Mouse (Mus musculus) limb, embryonic 14.5 days (tissue): ENCODE data around the gene Olfr1025-ps1. TPM values are rescaled to one million over a fixed set of nuclear protein-coding genes. Genes with fewer than 3 reads are reported as not detected.

ENCODE experiments used
- ATAC-seq: fragments of 200-750 bp; cut with Nextera tagmentation; 2 replicates; pipeline ENCODE4 v1.8.0; 2017; ENCODE audit warnings: low read depth, moderate number of reproducible peaks, moderate TSS enrichment; ENCODE audit not compliant: low FRiP score
- DNase-seq: peaks from one replicate; pipeline ENCODE4 v3.0.0-alpha.2; 2015; ENCODE audit warnings: low spot score
- H3K27ac ChIP-seq: fragments of 300-500 bp; sonication (generic); replicated peaks from 2 replicates; pipeline ENCODE4 v1.5.1; 2014; ENCODE audit warnings: low read depth, mild to moderate bottlenecking, low read length, moderate library complexity, mixed read lengths
- H3K27me3 ChIP-seq: fragments of 300-500 bp; sonication (generic); 2 replicates; pipeline ENCODE4 v1.6.1; 2014; ENCODE audit warnings: low read length, mixed read lengths; ENCODE audit not compliant: control insufficient read depth, insufficient read depth
- H3K36me3 ChIP-seq: fragments of 300-500 bp; sonication (generic); 2 replicates; pipeline ENCODE4 v1.6.1; 2014; ENCODE audit warnings: mild to moderate bottlenecking, low read length, moderate library complexity, mixed read lengths; ENCODE audit not compliant: control insufficient read depth, insufficient read depth
- H3K4me1 ChIP-seq: fragments of 300-500 bp; sonication (generic); 2 replicates; pipeline ENCODE4 v1.6.1; 2014; ENCODE audit warnings: antibody characterized with exemption, low read length, mixed read lengths; ENCODE audit not compliant: control insufficient read depth, insufficient read depth
- H3K4me2 ChIP-seq: fragments of 300-500 bp; sonication (generic); replicated peaks from 2 replicates; pipeline ENCODE4 v1.6.1; 2014; ENCODE audit warnings: low read depth, mild to moderate bottlenecking, low read length, moderate library complexity; ENCODE audit not compliant: severe bottlenecking
- H3K4me3 ChIP-seq: fragments of 300-500 bp; sonication (generic); replicated peaks from 2 replicates; pipeline ENCODE4 v1.5.1; 2014; ENCODE audit warnings: low read length
- H3K9ac ChIP-seq: fragments of 300-500 bp; sonication (generic); 2 replicates; pipeline ENCODE4 v1.6.1; 2014; ENCODE audit warnings: mild to moderate bottlenecking, low read depth, low read length, moderate library complexity; ENCODE audit not compliant: severe bottlenecking
- H3K9me3 ChIP-seq: fragments of 300-500 bp; sonication (generic); 2 replicates; pipeline ENCODE4 v1.6.1; 2016; ENCODE audit warnings: low read length; ENCODE audit not compliant: control insufficient read depth
- POLR2A ChIP-seq: fragments of 200-500 bp; IDR thresholded peaks from 2 replicates; pipeline ENCODE4 v1.8.0; 2012; ENCODE audit warnings: inconsistent platforms, mild to moderate bottlenecking, moderate library complexity, borderline replicate concordance; ENCODE audit not compliant: insufficient read depth, insufficient read length; ENCODE audit errors: extremely low read depth
- WGBS: fragments of 180-500 bp; shearing (Covaris S2); extraction: QIAGEN DNeasy Blood & Tissue Kit; methylation state at CpG from one replicate; pipeline ENCODE4 v1.1.7; 2014; 5-methylcytosine and 5-hydroxymethylcytosine counted together
- polyA plus RNA-seq, 2 experiments: library from polyadenylated mRNA; depleted of rRNA in 1 of 2; stranded (reverse) in 1 of 2; unstranded in 1 of 2; fragments of >200 nt; fragmentation: Nextera tagmentation in 1 of 2; extraction: Ambion mirVana in 1 of 2; gene quantifications; 2 replicates each; pipeline versions ENCODE4 v1.2.1 to v1.2.3; 2012 to 2014

Gene Olfr1025-ps1
- polyA plus RNA-seq (2012; rRNA removed) = not detected in 2 replicates
- not detected in 2 replicates for polyA plus RNA-seq (2014; fragmentation: Nextera tagmentation; extraction: Ambion mirVana)

DNA sequence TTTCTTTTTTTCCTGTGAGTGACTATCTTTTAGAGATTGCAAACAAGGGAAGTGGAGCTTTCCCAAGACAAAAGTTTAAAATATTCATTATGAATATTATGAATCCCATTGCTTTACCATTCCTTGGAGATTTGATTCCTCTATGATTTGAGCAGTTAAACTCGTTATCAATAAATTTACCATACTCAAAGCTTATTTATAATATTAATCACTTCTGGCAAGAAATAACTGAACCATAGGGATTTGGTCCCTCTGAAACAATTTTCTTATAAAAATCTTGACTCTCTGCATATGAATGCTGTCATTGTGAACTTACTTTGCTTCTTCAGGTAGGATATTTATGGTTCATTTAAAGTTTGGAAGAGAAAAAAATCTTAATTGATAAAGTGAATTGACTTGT lies at the start of gene Olfr1025-ps1:
Gene Olfr1025-ps1 (plus strand): TSS at position 301 of the 400 bp plus-strand sequence.
- no peak within 1 kb of the TSS for H3K9ac ChIP-seq
- DNase-seq = no peak
- ATAC-seq = no peak
- H3K27ac ChIP-seq = no peak within 1 kb of the TSS
- no peak within 1 kb of the TSS for H3K4me3 ChIP-seq
- no peak within 1 kb of the TSS for H3K4me2 ChIP-seq
- no peaks in the 10 kb centered on the region for H3K4me1 ChIP-seq
- H3K9me3 ChIP-seq = no peaks in the 10 kb centered on the region
- TF ChIP-seq POLR2A = no peak
- no peaks in the 10 kb centered on the region for H3K27me3 ChIP-seq
- H3K36me3 ChIP-seq = no peaks in the 10 kb centered on the region
- 56% methylated on average over 1 of the region's 1 CpGs for WGBS

DNA sequence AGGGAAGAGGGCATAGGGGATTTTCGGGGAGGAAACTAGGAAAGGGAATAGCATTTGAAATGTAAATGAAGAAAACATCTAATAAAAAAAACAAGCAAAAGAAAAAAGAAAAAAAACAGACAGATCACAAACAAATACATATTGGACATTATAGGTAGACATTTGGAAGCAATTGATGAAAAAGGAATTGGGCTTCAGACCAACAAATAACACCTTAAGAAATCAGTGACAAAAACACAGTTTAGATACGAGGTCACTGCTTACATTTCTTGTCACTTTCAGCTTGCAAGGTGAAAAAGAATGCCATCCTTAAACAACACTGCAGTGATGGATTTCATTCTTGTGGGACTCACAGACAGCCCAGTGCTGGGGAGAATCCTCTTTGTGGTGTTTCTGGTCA lies 46.7 kb upstream of the Olfr1025-ps1 start, which contains the start of gene Olfr1022:
Gene Olfr1022 (plus strand): TSS at position 301 of the 400 bp plus-strand sequence.
- Histone ChIP-seq H3K27me3 (no peaks in the 10 kb centered on the region), H3K27ac (no peak within 1 kb of the TSS), H3K36me3 (no peaks in the 10 kb centered on the region), H3K9me3 (no peaks in the 10 kb centered on the region), H3K4me1 (no peaks in the 10 kb centered on the region), H3K9ac (no peak within 1 kb of the TSS), H3K4me2 (no peak within 1 kb of the TSS), H3K4me3 (no peak within 1 kb of the TSS)
- no peak for TF ChIP-seq POLR2A
- WGBS = 28% methylated on average over 2 of the region's 2 CpGs
- ATAC-seq (no peak), DNase-seq (no peak)

DNA sequence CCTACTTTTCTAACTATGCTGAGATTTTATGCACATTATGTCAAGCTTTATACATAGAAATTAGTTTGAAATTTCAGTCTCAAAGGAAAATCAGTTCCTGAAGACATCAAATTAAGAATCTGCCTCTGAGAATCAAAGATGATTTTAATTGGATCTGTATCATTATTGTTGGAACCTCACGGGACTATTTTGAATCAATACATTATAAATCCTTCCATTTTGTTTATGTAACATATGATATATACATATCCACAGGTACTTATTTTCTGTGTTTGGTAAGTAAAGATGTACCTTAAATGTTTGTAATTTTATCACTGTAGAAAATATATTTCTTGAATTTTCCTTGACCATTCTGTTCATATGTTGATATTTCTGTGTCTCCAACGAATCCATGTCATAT lies 29.7 kb upstream of the Olfr1025-ps1 start, which contains the start of gene Olfr1023:
Gene Olfr1023 (plus strand): TSS at position 301 of the 400 bp plus-strand sequence.
- H3K9ac ChIP-seq = no peak within 1 kb of the TSS
- H3K4me3 ChIP-seq = no peak within 1 kb of the TSS
- DNase-seq = no peak
- no peak for ATAC-seq
- H3K9me3 ChIP-seq = no peaks in the 10 kb centered on the region
- no peaks in the 10 kb centered on the region for H3K4me1 ChIP-seq
- no peak for TF ChIP-seq POLR2A
- no peak within 1 kb of the TSS for H3K27ac ChIP-seq
- H3K4me2 ChIP-seq = no peak within 1 kb of the TSS
- H3K27me3 ChIP-seq = no peaks in the 10 kb centered on the region
- no peaks in the 10 kb centered on the region for H3K36me3 ChIP-seq
- WGBS = 72% methylated on average over 2 of the region's 2 CpGs

- TF ChIP-seq POLR2A = no peak
- WGBS = 76% methylated on average over 3 of the region's 3 CpGs
- no peak within 1 kb of the TSS for H3K4me3 ChIP-seq
- H3K4me1 ChIP-seq = no peaks in the 10 kb centered on the region
- H3K27ac ChIP-seq = no peak within 1 kb of the TSS
- no peaks in the 10 kb centered on the region for H3K9me3 ChIP-seq
- ATAC-seq (no peak), DNase-seq (no peak)
- H3K27me3 ChIP-seq = no peaks in the 10 kb centered on the region
- no peak within 1 kb of the TSS for H3K4me2 ChIP-seq
- no peaks in the 10 kb centered on the region for H3K36me3 ChIP-seq
- no peak within 1 kb of the TSS for H3K9ac ChIP-seq
Measured at GRCm38 (mm10) chr2:85904952-85905351, 10.0 kb upstream of the Olfr1025-ps1 start, which contains the start of gene Olfr1024. Gene Olfr1024 (minus strand): TSS chr2:85905052.

- no peak overlapping the region for H3K4me3 ChIP-seq
- no peak overlapping the region for H3K27ac ChIP-seq
- H3K4me1 ChIP-seq = no peaks in the 10 kb centered on the region
- no peak overlapping the region for H3K4me2 ChIP-seq
- no peaks in the 10 kb centered on the region for H3K36me3 ChIP-seq
- TF ChIP-seq POLR2A = no peak
- no peaks in the 10 kb centered on the region for H3K9me3 ChIP-seq
- ATAC-seq = no peak
- DNase-seq = no peak
- no peaks in the 10 kb centered on the region for H3K27me3 ChIP-seq
- H3K9ac ChIP-seq = no peak overlapping the region
Measured at GRCm38 (mm10) chr2:85913197-85913596, 1.8 kb upstream of the Olfr1025-ps1 start.
